Mouse (Mus musculus) midbrain, postnatal 0 days (tissue): Measurements from ENCODE around the gene Ret. TPM values are rescaled to one million over a fixed set of nuclear protein-coding genes. Genes with fewer than 3 reads are reported as not detected.

ENCODE experiments used
- ATAC-seq: fragments of 200-750 bp; cut with Nextera tagmentation; 2 replicates; pipeline ENCODE4 v1.8.0; 2017; ENCODE audit warnings: moderate number of reproducible peaks, mild to moderate bottlenecking, moderate TSS enrichment, moderate library complexity; ENCODE audit not compliant: low FRiP score
- DNase-seq: peaks from one replicate; pipeline ENCODE4 v3.0.0-alpha.2; 2015; ENCODE audit warnings: low spot score
- H3K27ac ChIP-seq: fragments of 300-500 bp; sonication (generic); 2 replicates; pipeline ENCODE4 v1.5.1; 2014; ENCODE audit warnings: low read depth, mild to moderate bottlenecking, low read length, mixed read lengths
- H3K27me3 ChIP-seq: fragments of 300-500 bp; sonication (generic); 2 replicates; pipeline ENCODE4 v1.6.1; 2014; ENCODE audit warnings: low read length, control low read depth, mixed read lengths; ENCODE audit not compliant: insufficient read depth
- H3K36me3 ChIP-seq: fragments of 300-500 bp; sonication (generic); 2 replicates; pipeline ENCODE4 v1.6.1; 2014; ENCODE audit warnings: low read length, control low read depth, mixed read lengths; ENCODE audit not compliant: insufficient read depth
- H3K4me1 ChIP-seq: fragments of 300-500 bp; sonication (generic); 2 replicates; pipeline ENCODE4 v1.6.1; 2014; ENCODE audit warnings: mild to moderate bottlenecking, control low read depth, antibody characterized with exemption, low read length, mixed read lengths; ENCODE audit not compliant: insufficient read depth
- H3K4me2 ChIP-seq: fragments of 300-500 bp; sonication (generic); 2 replicates; pipeline ENCODE4 v1.6.1; 2014; ENCODE audit warnings: low read depth, mild to moderate bottlenecking, low read length, mixed read lengths; ENCODE audit not compliant: poor library complexity, severe bottlenecking
- H3K4me3 ChIP-seq: fragments of 300-500 bp; sonication (generic); 2 replicates; pipeline ENCODE4 v1.5.1; 2014; ENCODE audit warnings: low read depth, mild to moderate bottlenecking, low read length, moderate library complexity
- H3K9ac ChIP-seq: fragments of 300-500 bp; sonication (generic); replicated peaks from 2 replicates; pipeline ENCODE4 v1.6.1; 2014; ENCODE audit warnings: mild to moderate bottlenecking, low read length, moderate library complexity, mixed read lengths; ENCODE audit not compliant: poor library complexity, severe bottlenecking
- H3K9me3 ChIP-seq: fragments of 300-500 bp; sonication (generic); 2 replicates; pipeline ENCODE4 v1.6.1; 2016; ENCODE audit warnings: low read length, control low read depth
- CTCF ChIP-seq: IDR thresholded peaks from 2 replicates; pipeline ENCODE4 v1.5.1; 2016; ENCODE audit warnings: antibody characterized with exemption, mild to moderate bottlenecking
- WGBS: fragments of 180-500 bp; shearing (Covaris S2); extraction: QIAGEN DNeasy Blood & Tissue Kit; methylation state at CpG from one replicate; pipeline ENCODE4 v1.1.7; 2014; 5-methylcytosine and 5-hydroxymethylcytosine counted together
- polyA plus RNA-seq: library from polyadenylated mRNA; unstranded; fragments of >200 nt; fragmentation: Nextera tagmentation; extraction: Ambion mirVana; gene quantifications from 2 replicates; pipeline ENCODE4 v1.2.1, GENCODE M21; 2015
- total RNA-seq: library from RNA; depleted of rRNA; stranded (reverse); fragments of >200 nt; gene quantifications from 2 replicates; pipeline ENCODE4 v1.2.3, GENCODE M21; 2014

Gene Ret
- total and polyA plus RNA-seq, 2 experiments from 2014 or later: 7.1 to 27.1 TPM

DNA sequence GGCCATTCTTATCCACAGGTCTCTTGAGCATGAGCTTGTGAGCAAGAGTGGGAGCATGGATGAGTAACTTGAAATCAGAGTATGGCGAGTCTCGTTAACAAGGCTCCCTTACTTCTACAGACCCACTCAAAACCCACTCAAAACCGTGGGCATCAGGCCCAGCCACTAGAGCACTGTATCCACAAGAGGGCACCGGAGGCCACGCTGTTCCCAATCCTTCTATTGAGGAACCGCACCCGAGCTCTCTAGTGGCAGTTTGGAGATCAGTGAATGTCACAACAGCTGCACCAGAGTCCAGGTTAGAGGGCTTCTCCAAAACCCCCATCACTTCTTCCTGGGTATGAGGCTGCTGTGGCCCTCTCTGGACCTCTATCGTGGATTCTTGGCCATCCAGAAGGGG lies 2.4 kb downstream of the Ret start:
- no peak overlapping the region for H3K27ac ChIP-seq
- H3K9me3 ChIP-seq: no peaks in the 10 kb centered on the region
- no peak overlapping the region for H3K9ac ChIP-seq
- peak overlapping the region; percentile 20; the same call in 1 of the 2 replicates for H3K4me2 ChIP-seq
- no peaks in the 10 kb centered on the region for H3K36me3 ChIP-seq
- peaks cover 29% of the 10 kb centered on the region for H3K27me3 ChIP-seq
- no peak overlapping the region for H3K4me3 ChIP-seq
- WGBS: 30% methylated on average over 8 of the region's 8 CpGs
- peak; percentile 93 for TF ChIP-seq CTCF
- DNase-seq: peak; percentile 86
- H3K4me1 ChIP-seq: no peaks in the 10 kb centered on the region
- peak; percentile 53; the same call in 1 of the 2 replicates for ATAC-seq

DNA sequence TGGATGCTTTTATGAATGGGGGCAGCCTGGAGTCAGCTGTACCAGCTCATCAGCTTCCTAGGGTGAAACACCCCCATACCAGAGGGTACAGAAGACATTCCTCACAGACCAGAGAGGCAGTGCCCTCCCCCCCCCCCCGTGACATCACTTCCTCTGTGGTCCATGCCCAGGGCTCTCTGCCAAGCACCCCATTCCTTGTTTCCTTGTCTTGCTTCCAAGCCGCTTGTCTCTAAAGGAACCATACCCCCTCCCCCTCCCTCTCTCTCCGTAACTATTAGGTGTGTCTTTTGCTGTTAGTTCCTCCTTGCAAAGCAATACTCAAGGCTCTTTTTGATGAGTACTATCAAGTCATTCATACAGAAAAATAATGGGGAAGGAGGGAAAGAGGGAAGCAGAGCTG lies 4.6 kb downstream of the Ret start:
- H3K36me3 ChIP-seq: no peaks in the 10 kb centered on the region
- H3K9ac ChIP-seq: no peak overlapping the region
- no peak overlapping the region for H3K4me3 ChIP-seq
- no peak for TF ChIP-seq CTCF
- WGBS: 45% methylated on average over 3 of the region's 3 CpGs
- peaks cover 11% of the 10 kb centered on the region for H3K27me3 ChIP-seq
- DNase-seq: no peak
- H3K4me1 ChIP-seq: no peaks in the 10 kb centered on the region
- no peak overlapping the region for H3K4me2 ChIP-seq
- H3K27ac ChIP-seq: no peak overlapping the region
- no peaks in the 10 kb centered on the region for H3K9me3 ChIP-seq
- ATAC-seq: no peak

DNA sequence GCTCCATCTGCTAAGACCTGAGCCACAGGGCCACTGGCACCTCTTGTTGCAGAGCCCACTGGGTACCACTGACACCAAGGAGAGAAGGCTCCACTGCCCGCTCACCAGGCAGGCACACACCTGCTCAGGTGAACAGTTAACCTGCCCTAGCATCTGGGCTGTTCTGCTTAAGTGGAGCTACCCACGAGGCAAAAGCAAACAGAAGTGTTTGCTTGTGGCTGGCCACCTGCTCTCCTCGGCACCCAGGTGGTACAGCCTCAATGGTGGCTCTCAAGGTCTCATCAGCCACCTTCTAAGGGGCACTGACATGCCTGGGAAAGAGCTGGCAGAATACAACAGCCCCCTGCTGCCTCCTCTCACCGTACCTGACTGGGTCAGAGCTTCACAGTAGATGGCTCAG lies 5.3 kb downstream of the Ret start:
- Histone ChIP-seq H3K4me2 (no peak overlapping the region), H3K9me3 (no peaks in the 10 kb centered on the region), H3K27ac (no peak overlapping the region), H3K36me3 (no peaks in the 10 kb centered on the region), H3K9ac (no peak overlapping the region), H3K4me1 (no peaks in the 10 kb centered on the region), H3K4me3 (no peak overlapping the region), H3K27me3 (peaks cover 11% of the 10 kb centered on the region)
- no peak for TF ChIP-seq CTCF
- 66% methylated on average over 4 of the region's 4 CpGs for WGBS
- ATAC-seq (no peak), DNase-seq (no peak)

DNA sequence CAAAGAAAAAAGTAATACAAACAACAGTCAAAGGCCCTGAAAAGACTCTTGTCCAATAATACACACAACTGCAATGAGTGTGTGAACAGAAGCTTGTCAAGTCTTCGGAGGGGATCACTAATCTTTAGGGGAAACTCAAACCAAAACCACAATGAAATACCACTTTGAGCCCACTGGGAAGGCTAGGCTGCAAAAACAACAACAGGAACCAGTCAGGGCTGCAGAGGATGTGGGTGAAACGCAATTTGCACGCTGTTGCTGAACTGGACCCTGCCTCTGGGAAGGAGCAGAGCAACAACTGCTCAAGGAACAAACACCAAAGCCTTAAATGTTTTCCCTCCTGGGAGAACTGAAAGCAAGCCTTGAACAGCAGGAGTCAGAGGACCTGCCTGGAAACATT lies 7.8 kb downstream of the Ret start:
- H3K4me2 ChIP-seq: no peak overlapping the region
- H3K4me1 ChIP-seq: no peaks in the 10 kb centered on the region
- no peaks in the 10 kb centered on the region for H3K27me3 ChIP-seq
- no peak for ATAC-seq
- H3K9ac ChIP-seq: no peak overlapping the region
- H3K27ac ChIP-seq: no peak overlapping the region
- H3K9me3 ChIP-seq: no peaks in the 10 kb centered on the region
- TF ChIP-seq CTCF: no peak
- DNase-seq: no peak
- no peak overlapping the region for H3K4me3 ChIP-seq
- WGBS: 73% methylated on average over 3 of the region's 3 CpGs
- no peaks in the 10 kb centered on the region for H3K36me3 ChIP-seq

DNA sequence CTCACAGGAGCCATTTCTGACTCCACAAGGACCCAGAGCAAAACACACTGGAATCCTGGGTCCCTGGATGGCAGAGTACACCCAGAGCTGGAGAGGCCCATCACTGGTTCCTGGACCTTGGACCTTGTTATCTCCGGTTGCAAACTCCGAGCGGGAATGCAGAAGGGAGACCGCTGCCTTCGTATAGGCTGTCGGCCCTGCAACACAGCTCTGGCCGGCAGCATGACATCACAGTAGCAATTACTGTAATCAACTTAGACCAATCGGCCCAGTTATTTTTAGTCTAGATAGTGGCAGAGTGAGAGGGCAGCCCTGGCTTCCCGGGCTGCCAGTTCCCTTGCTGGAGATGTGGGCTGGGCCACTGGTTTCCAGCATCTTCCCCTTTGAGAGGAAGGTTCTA lies 8.9 kb downstream of the Ret start:
- Histone ChIP-seq H3K27ac (no peak overlapping the region), H3K9me3 (no peaks in the 10 kb centered on the region), H3K27me3 (no peaks in the 10 kb centered on the region), H3K4me1 (no peaks in the 10 kb centered on the region), H3K4me2 (no peak overlapping the region), H3K4me3 (no peak overlapping the region), H3K36me3 (no peaks in the 10 kb centered on the region), H3K9ac (no peak overlapping the region)
- no peak for TF ChIP-seq CTCF
- no peak for ATAC-seq
- WGBS: 92% methylated on average over 9 of the region's 9 CpGs
- no peak for DNase-seq

DNA sequence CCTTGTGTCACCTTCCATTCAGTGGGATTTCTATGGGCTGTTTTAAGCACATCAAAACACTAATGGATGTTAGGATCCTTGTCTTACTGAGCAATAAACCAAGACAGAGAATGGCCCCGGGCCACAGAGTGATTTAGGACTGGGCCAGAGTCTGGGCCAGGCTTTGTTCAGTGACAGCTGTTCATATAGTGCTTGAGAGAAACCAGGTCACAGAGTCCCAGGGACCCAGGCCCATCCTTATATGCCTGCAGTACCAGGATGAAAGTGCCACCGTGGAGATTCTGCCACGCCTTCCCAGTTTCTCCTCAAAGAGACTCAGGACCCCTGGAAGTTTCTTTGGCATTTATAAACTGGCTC lies 10.3 kb downstream of the Ret start:
- H3K4me3 ChIP-seq: no peak overlapping the region
- ATAC-seq (no peak), DNase-seq (no peak)
- H3K4me1 ChIP-seq: no peaks in the 10 kb centered on the region
- H3K4me2 ChIP-seq: no peak overlapping the region
- H3K27ac ChIP-seq: no peak overlapping the region
- no peaks in the 10 kb centered on the region for H3K27me3 ChIP-seq
- no peak for TF ChIP-seq CTCF
- no peaks in the 10 kb centered on the region for H3K9me3 ChIP-seq
- H3K9ac ChIP-seq: no peak overlapping the region
- no peaks in the 10 kb centered on the region for H3K36me3 ChIP-seq
- WGBS: 95% methylated on average over 3 of the region's 3 CpGs
